Mouse (Mus musculus): Measurements from ENCODE around the gene Rabgap1l. TPM values are rescaled to one million over a fixed set of nuclear protein-coding genes. Genes with fewer than 3 reads are reported as not detected.

The Rabgap1l gene
- polyA plus RNA-seq, 1 experiment: 29.9 TPM

- Histone ChIP-seq H3K27ac (ENCODE audit: insufficient read depth, low read depth, low read length) (no peak overlapping the region), H3K4me1 (ENCODE audit: control insufficient read depth, insufficient read depth, low read length) (peaks cover 3% of the 10 kb centered on the region), H3K4me3 (ENCODE audit: insufficient read depth, low read length) (no peak overlapping the region)
- TF ChIP-seq CTCF (IDR thresholded peaks at IDR 0.05; ENCODE audit: low read depth, low read length) (no peak), POLR2A (IDR thresholded peaks at IDR 0.05; ENCODE audit: borderline replicate concordance, low read depth, low read length) (no peak)
Observed at GRCm38 (mm10) chr1:160318057-160318725, 474.8 kb downstream of the Rabgap1l start.

GRCm38 (mm10) chr1:160316239-160316638, 476.8 kb downstream of the Rabgap1l start:
- H3K27ac ChIP-seq (ENCODE audit: insufficient read depth, low read depth, low read length): no peak overlapping the region
- TF ChIP-seq POLR2A (IDR thresholded peaks at IDR 0.05; ENCODE audit: borderline replicate concordance, low read depth, low read length) (no peak), CTCF (IDR thresholded peaks at IDR 0.05; ENCODE audit: low read depth, low read length) (no peak)
- H3K4me3 ChIP-seq (ENCODE audit: insufficient read depth, low read length): no peak overlapping the region
- H3K4me1 ChIP-seq (ENCODE audit: control insufficient read depth, insufficient read depth, low read length): peaks cover 3% of the 10 kb centered on the region

GRCm38 (mm10) chr1:160312658-160313057, 480.4 kb downstream of the Rabgap1l start:
- Histone ChIP-seq H3K4me1 (ENCODE audit: control insufficient read depth, insufficient read depth, low read length) (no peaks in the 10 kb centered on the region), H3K27ac (ENCODE audit: insufficient read depth, low read depth, low read length) (no peak overlapping the region), H3K4me3 (ENCODE audit: insufficient read depth, low read length) (no peak overlapping the region)
- TF ChIP-seq CTCF (IDR thresholded peaks at IDR 0.05; ENCODE audit: low read depth, low read length): no peak
- TF ChIP-seq POLR2A (IDR thresholded peaks at IDR 0.05; ENCODE audit: borderline replicate concordance, low read depth, low read length): no peak

GRCm38 (mm10) chr1:160311861-160312260, 481.1 kb downstream of the Rabgap1l start:
- TF ChIP-seq POLR2A (IDR thresholded peaks at IDR 0.05; ENCODE audit: borderline replicate concordance, low read depth, low read length): no peak
- no peak for TF ChIP-seq CTCF (IDR thresholded peaks at IDR 0.05; ENCODE audit: low read depth, low read length)
- no peak overlapping the region for H3K27ac ChIP-seq (ENCODE audit: insufficient read depth, low read depth, low read length)
- H3K4me3 ChIP-seq (ENCODE audit: insufficient read depth, low read length): no peak overlapping the region
- no peaks in the 10 kb centered on the region for H3K4me1 ChIP-seq (ENCODE audit: control insufficient read depth, insufficient read depth, low read length)

GRCm38 (mm10) chr1:160309951-160310350, 483.1 kb downstream of the Rabgap1l start:
- no peak overlapping the region for H3K4me3 ChIP-seq (ENCODE audit: insufficient read depth, low read length)
- TF ChIP-seq POLR2A (IDR thresholded peaks at IDR 0.05; ENCODE audit: borderline replicate concordance, low read depth, low read length): no peak
- no peak for TF ChIP-seq CTCF (IDR thresholded peaks at IDR 0.05; ENCODE audit: low read depth, low read length)
- H3K27ac ChIP-seq (ENCODE audit: insufficient read depth, low read depth, low read length): no peak overlapping the region
- H3K4me1 ChIP-seq (ENCODE audit: control insufficient read depth, insufficient read depth, low read length): no peaks in the 10 kb centered on the region

GRCm38 (mm10) chr1:160308996-160309395, 484.0 kb downstream of the Rabgap1l start:
- Histone ChIP-seq H3K27ac (ENCODE audit: insufficient read depth, low read depth, low read length) (no peak overlapping the region), H3K4me3 (ENCODE audit: insufficient read depth, low read length) (no peak overlapping the region), H3K4me1 (ENCODE audit: control insufficient read depth, insufficient read depth, low read length) (no peaks in the 10 kb centered on the region)
- TF ChIP-seq POLR2A (IDR thresholded peaks at IDR 0.05; ENCODE audit: borderline replicate concordance, low read depth, low read length) (no peak), CTCF (IDR thresholded peaks at IDR 0.05; ENCODE audit: low read depth, low read length) (no peak)

- no peak overlapping the region for H3K27ac ChIP-seq (ENCODE audit: insufficient read depth, low read depth, low read length)
- H3K4me3 ChIP-seq (ENCODE audit: insufficient read depth, low read length): no peak overlapping the region
- H3K4me1 ChIP-seq (ENCODE audit: control insufficient read depth, insufficient read depth, low read length): no peaks in the 10 kb centered on the region
- TF ChIP-seq POLR2A (IDR thresholded peaks at IDR 0.05; ENCODE audit: borderline replicate concordance, low read depth, low read length): no peak
- TF ChIP-seq CTCF (IDR thresholded peaks at IDR 0.05; ENCODE audit: low read depth, low read length): no peak
Observed at GRCm38 (mm10) chr1:160308498-160308897, 484.5 kb downstream of the Rabgap1l start.

- Histone ChIP-seq H3K4me1 (ENCODE audit: control insufficient read depth, insufficient read depth, low read length) (peaks cover 6% of the 10 kb centered on the region), H3K4me3 (ENCODE audit: insufficient read depth, low read length) (no peak overlapping the region), H3K27ac (ENCODE audit: insufficient read depth, low read depth, low read length) (no peak overlapping the region)
- TF ChIP-seq CTCF (IDR thresholded peaks at IDR 0.05; ENCODE audit: low read depth, low read length) (no peak), POLR2A (IDR thresholded peaks at IDR 0.05; ENCODE audit: borderline replicate concordance, low read depth, low read length) (no peak)
Observed at GRCm38 (mm10) chr1:160306866-160307616, 486.0 kb downstream of the Rabgap1l start.

GRCm38 (mm10) chr1:160306336-160306735, 486.7 kb downstream of the Rabgap1l start:
- Histone ChIP-seq H3K4me1 (ENCODE audit: control insufficient read depth, insufficient read depth, low read length) (peaks cover 12% of the 10 kb centered on the region), H3K4me3 (ENCODE audit: insufficient read depth, low read length) (no peak overlapping the region), H3K27ac (ENCODE audit: insufficient read depth, low read depth, low read length) (no peak overlapping the region)
- TF ChIP-seq CTCF (IDR thresholded peaks at IDR 0.05; ENCODE audit: low read depth, low read length) (no peak), POLR2A (IDR thresholded peaks at IDR 0.05; ENCODE audit: borderline replicate concordance, low read depth, low read length) (no peak)

- Histone ChIP-seq H3K4me1 (ENCODE audit: control insufficient read depth, insufficient read depth, low read length) (peaks cover 12% of the 10 kb centered on the region), H3K27ac (ENCODE audit: insufficient read depth, low read depth, low read length) (no peak overlapping the region), H3K4me3 (ENCODE audit: insufficient read depth, low read length) (no peak overlapping the region)
- TF ChIP-seq POLR2A (IDR thresholded peaks at IDR 0.05; ENCODE audit: borderline replicate concordance, low read depth, low read length): no peak
- TF ChIP-seq CTCF (IDR thresholded peaks at IDR 0.05; ENCODE audit: low read depth, low read length): no peak
Observed at GRCm38 (mm10) chr1:160305826-160306225, 487.2 kb downstream of the Rabgap1l start.
